Mouse (Mus musculus) v-Abl transformed pro-B cells (cell line): ENCODE data around the gene Wfdc6a.
"Not testable (repeated sequence)": the region's sequence is repeated elsewhere in the genome, so short reads cannot be mapped to it uniquely, and the experiment has no call there.

Experiments
- in situ Hi-C, 2 experiments: fragments of 400-800 bp; cut with MboI; formaldehyde crosslinking; loops; one replicate each; pipeline ENCODE4 v1.15.1; 2025; ENCODE audit not compliant: unreplicated experiment in 2 of 2

The Wfdc6a gene

GRCm38 (mm10) chr2:164585025-164585725 is at the start of gene Wfdc6a:
Gene Wfdc6a, minus strand, starts transcription at chr2:164585447.
- in situ Hi-C loops: not testable (repeated sequence)

- in situ Hi-C loops: no loop called here
These were observed 36.5 kb upstream of the Wfdc6a start for GRCm38 (mm10) chr2:164621775-164622174.

GRCm38 (mm10) chr2:164619050-164619449 is 33.8 kb upstream of the Wfdc6a start:
- in situ Hi-C loops: no loop called here

- in situ Hi-C loops: no loop called here
These were observed 30.1 kb upstream of the Wfdc6a start for GRCm38 (mm10) chr2:164615386-164615785.

GRCm38 (mm10) chr2:164613471-164613870 is 28.2 kb upstream of the Wfdc6a start, which contains the start of the genes Wfdc6b and Wfdc8:
Gene Wfdc6b, plus strand, starts transcription at chr2:164613522.
Gene Wfdc8, minus strand, starts transcription at chr2:164613626.
- in situ Hi-C loops: not testable (repeated sequence)

GRCm38 (mm10) chr2:164608781-164609180 is 23.5 kb upstream of the Wfdc6a start:
- in situ Hi-C loops: no loop called here

- in situ Hi-C loops: no loop called here
These were observed 19.2 kb upstream of the Wfdc6a start for GRCm38 (mm10) chr2:164604411-164604810.

- in situ Hi-C loops: no loop called here
These were observed 18.2 kb upstream of the Wfdc6a start for GRCm38 (mm10) chr2:164603482-164603881.

- in situ Hi-C loops: no loop called here
These were observed 14.9 kb upstream of the Wfdc6a start for GRCm38 (mm10) chr2:164600179-164600578.

GRCm38 (mm10) chr2:164593494-164593893 is 8.2 kb upstream of the Wfdc6a start, which contains the start of gene Eppin:
Gene Eppin, minus strand, starts transcription at chr2:164593594.
- in situ Hi-C loops: loop anchor here (5.0 to 10.0 kb wide), 3 partner anchors 129 to 199 kb away; no protein-coding TSS in a partner anchor

GRCm38 (mm10) chr2:164592014-164592413 is 6.8 kb upstream of the Wfdc6a start:
- in situ Hi-C loops: loop anchor here (5.0 to 10.0 kb wide), 3 partner anchors 130 to 200 kb away; no protein-coding TSS in a partner anchor

GRCm38 (mm10) chr2:164573359-164573758 is 11.9 kb downstream of the Wfdc6a start, which contains the start of gene Spint3:
Gene Spint3, minus strand, starts transcription at chr2:164573459.
- in situ Hi-C loops: not testable (repeated sequence)

- in situ Hi-C loops: no loop called here
These were observed 17.8 kb downstream of the Wfdc6a start for GRCm38 (mm10) chr2:164567460-164567859.

- in situ Hi-C loops: no loop called here
These were observed 18.2 kb downstream of the Wfdc6a start for GRCm38 (mm10) chr2:164566997-164567396.

- in situ Hi-C loops: no loop called here
These were observed 20.9 kb downstream of the Wfdc6a start for GRCm38 (mm10) chr2:164564346-164564745.

- in situ Hi-C loops: no loop called here
These were observed 21.8 kb downstream of the Wfdc6a start for GRCm38 (mm10) chr2:164563339-164564038.

GRCm38 (mm10) chr2:164562391-164563188 is 22.7 kb downstream of the Wfdc6a start, which contains the start of gene Wfdc2:
Gene Wfdc2, plus strand, starts transcription at chr2:164562413.
- in situ Hi-C loops: no loop called here

- in situ Hi-C loops: no loop called here
These were observed 25.1 kb downstream of the Wfdc6a start for GRCm38 (mm10) chr2:164560106-164560505.

GRCm38 (mm10) chr2:164558991-164559645 is 26.1 kb downstream of the Wfdc6a start:
- in situ Hi-C loops: no loop called here

GRCm38 (mm10) chr2:164558426-164558825 is 26.8 kb downstream of the Wfdc6a start:
- in situ Hi-C loops: no loop called here
